Mouse (Mus musculus): Measurements from ENCODE around the gene Sgip1. TPM values are rescaled to one million over a fixed set of nuclear protein-coding genes. Genes with fewer than 3 reads are reported as not detected.

Gene Sgip1
- polyA plus RNA-seq, 1 experiment from 2014 or later, result 75.2 TPM

DNA sequence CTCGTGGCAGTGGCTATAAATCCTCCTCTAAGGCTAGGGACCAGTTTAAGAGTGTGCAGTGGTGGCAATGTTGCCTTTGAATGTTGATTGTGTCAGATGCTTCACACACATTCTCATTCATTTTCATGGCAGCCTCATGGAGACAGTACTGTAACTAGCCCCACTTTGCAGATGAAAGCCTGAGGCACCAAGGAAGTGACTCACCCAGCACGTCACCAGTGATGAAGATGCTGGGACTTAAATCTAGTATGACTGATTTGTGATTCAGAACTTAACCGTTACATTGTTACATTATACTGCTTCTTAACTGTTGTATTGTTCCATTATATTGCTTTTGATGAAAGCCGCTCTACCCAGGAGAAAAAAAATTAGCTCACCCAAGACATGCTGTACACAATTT lies 145.8 kb downstream of the Sgip1 start:
- ATAC-seq (replicated peaks), result no peak
- Histone ChIP-seq H3K9me3 (no peaks in the 10 kb centered on the region), H3K9ac (no peak overlapping the region), H3K4me2 (no peak overlapping the region), H3K27me3 (replicated peaks) (no peaks in the 10 kb centered on the region), H3K36me3 (replicated peaks) (no peaks in the 10 kb centered on the region), H3K4me3 (no peak overlapping the region), H3K27ac (no peak overlapping the region), H3K4me1 (no peaks in the 10 kb centered on the region)
- 87% methylated on average over 4 of the region's 4 CpGs for WGBS

DNA sequence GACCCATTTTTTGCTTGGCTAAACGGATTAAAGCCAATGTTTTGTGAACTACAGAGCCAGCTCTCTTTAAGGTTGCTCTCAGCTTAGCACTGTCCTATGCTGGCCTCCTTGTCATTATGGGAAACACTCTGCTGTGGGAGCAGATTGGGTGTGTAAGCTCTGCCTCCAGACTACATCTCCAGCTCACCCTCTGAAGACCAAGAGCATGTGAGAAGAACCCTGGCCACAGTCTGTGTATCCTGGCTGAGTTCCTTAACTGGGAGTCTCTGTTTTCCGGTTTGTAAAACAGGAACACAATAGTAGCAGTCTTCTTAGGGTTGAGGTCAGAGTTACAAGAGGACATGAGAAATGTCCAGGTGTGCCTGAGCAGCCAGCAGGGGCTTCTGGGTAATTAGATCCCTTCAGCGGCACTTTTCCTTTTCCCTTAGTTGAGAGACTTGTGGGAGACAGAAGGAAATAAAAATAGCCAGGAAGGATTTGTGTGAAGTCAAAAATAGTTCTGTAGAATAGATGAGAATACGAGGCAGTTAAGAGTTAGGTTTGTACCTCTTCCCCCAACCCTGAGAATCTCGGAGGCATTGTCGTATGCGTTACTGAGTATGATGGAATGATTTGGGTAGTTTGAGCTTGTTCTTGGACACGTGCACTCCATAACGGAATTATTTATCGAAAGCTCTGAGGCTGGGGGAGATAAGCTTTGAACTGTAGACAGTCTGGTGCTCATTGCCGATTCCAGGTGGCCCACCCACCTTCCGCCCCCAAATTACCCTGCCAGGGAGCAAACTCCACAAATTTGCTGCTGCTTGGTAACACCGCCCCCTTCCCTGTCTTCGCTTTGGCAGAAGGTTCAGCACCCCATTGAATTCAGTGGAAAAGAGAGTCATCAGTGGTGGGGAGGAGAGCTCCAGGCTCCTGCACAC lies 146.9 kb downstream of the Sgip1 start:
- H3K4me1 ChIP-seq, result no peaks in the 10 kb centered on the region
- no peak overlapping the region for H3K9ac ChIP-seq
- no peaks in the 10 kb centered on the region for H3K27me3 ChIP-seq (replicated peaks)
- H3K4me2 ChIP-seq, result no peak overlapping the region
- no peaks in the 10 kb centered on the region for H3K36me3 ChIP-seq (replicated peaks)
- no peaks in the 10 kb centered on the region for H3K9me3 ChIP-seq
- no peak overlapping the region for H3K27ac ChIP-seq
- H3K4me3 ChIP-seq, result no peak overlapping the region
- no peak for ATAC-seq (replicated peaks)
- 88% methylated on average over 14 of the region's 14 CpGs for WGBS

DNA sequence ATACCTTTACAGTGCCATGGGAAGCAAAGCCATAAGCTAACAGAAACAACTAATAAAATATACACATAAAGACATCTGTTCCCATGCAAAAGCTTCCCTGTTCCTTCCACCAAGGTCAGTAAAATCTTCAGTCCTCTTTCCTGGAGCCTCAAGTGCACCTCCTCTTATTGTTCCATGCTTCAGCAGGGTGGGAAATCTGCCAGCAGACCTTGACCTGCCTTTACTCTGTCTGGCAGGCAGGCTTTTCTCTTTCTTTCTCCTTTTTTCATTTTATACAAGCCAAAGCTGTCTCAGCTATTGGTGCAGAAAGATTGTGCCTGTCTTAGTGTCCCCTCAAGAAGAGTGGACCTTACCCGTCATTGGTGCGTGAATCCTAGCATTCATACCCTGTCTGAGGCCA lies 154.8 kb downstream of the Sgip1 start:
- WGBS, result 98% methylated on average over 2 of the region's 2 CpGs
- Histone ChIP-seq H3K4me2 (no peak overlapping the region), H3K27ac (no peak overlapping the region), H3K9ac (no peak overlapping the region), H3K9me3 (peaks cover 5% of the 10 kb centered on the region; the same call in 1 of the 2 replicates), H3K27me3 (replicated peaks) (no peaks in the 10 kb centered on the region), H3K36me3 (replicated peaks) (peaks cover 18% of the 10 kb centered on the region; the same call in 1 of the 2 replicates), H3K4me1 (no peaks in the 10 kb centered on the region), H3K4me3 (no peak overlapping the region)
- no peak for ATAC-seq (replicated peaks)

DNA sequence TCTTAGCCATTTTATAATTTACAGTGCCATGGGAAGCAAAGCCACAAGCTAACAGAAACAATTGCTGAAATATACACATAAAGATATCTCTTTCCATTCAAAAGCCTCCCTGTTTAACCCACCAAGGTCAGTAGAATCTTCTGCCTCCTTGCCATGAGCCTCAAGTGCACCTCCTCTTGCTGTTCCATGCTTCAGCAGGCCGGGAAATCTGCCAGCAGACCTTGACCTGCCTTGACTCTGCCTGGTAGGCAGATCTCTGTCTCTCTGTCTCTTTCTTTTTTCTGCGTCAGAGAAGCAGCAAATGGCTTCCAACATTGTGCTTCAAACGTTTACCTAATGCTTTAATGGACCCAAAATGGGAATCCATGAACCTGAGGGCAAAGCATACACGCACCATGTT lies 157.9 kb downstream of the Sgip1 start:
- Histone ChIP-seq H3K4me1 (no peaks in the 10 kb centered on the region), H3K9ac (no peak overlapping the region), H3K27me3 (replicated peaks) (no peaks in the 10 kb centered on the region), H3K4me3 (no peak overlapping the region), H3K4me2 (no peak overlapping the region), H3K27ac (no peak overlapping the region), H3K36me3 (replicated peaks) (peaks cover 18% of the 10 kb centered on the region; the same call in 1 of the 2 replicates), H3K9me3 (peaks cover 5% of the 10 kb centered on the region; the same call in 1 of the 2 replicates)
- ATAC-seq (replicated peaks), result no peak
- 83% methylated on average over 4 of the region's 4 CpGs for WGBS

DNA sequence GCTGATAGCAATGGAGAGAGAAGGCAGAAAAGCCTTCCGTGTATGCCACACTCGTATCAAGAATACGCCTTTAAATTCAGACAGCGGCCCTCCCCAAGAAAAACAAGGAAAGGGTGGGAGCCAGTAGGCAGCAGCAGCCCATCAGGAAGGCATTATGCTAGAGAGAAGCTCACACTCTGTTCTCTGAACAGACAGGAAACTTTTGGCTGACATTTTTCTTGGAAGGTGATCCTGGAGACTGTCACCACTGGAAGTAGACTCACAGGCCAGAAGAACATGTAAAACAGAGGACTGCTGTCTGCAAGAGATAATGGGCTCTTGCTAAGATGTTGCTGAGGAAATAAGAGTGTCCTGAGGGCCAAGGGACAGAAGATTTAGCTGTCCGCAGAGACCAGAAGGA lies 158.6 kb downstream of the Sgip1 start:
- no peak for ATAC-seq (replicated peaks)
- Histone ChIP-seq H3K4me3 (no peak overlapping the region), H3K4me2 (no peak overlapping the region), H3K27me3 (replicated peaks) (no peaks in the 10 kb centered on the region), H3K27ac (no peak overlapping the region), H3K36me3 (replicated peaks) (peaks cover 18% of the 10 kb centered on the region; the same call in 1 of the 2 replicates), H3K4me1 (no peaks in the 10 kb centered on the region), H3K9ac (no peak overlapping the region), H3K9me3 (peaks cover 5% of the 10 kb centered on the region; the same call in 1 of the 2 replicates)
- WGBS, result 92% methylated on average over 5 of the region's 5 CpGs

DNA sequence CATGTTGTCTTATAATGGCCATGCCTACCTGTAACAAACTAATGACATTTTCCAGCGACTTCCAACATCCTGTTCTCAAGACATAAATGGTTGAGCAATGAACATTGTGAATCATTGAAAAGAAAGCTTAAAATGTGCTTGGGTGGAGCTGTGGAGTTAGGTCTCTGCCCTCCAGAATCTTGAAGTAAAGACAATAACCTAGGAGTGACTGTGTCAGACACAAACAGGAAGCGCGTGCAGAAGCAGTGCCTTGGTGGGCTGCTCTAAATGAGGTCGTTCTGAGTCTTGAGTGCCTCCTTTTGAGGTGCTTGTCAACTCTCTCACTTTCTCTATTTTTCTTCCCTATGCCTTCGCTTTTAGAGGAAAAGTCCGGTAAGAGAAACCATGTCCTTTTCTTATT lies 159.1 kb downstream of the Sgip1 start:
- H3K36me3 ChIP-seq (replicated peaks), result peaks cover 15% of the 10 kb centered on the region; the same call in 1 of the 2 replicates
- no peak for ATAC-seq (replicated peaks)
- H3K4me2 ChIP-seq, result no peak overlapping the region
- H3K27me3 ChIP-seq (replicated peaks), result no peaks in the 10 kb centered on the region
- H3K9me3 ChIP-seq, result peaks cover 5% of the 10 kb centered on the region; the same call in 1 of the 2 replicates
- no peak overlapping the region for H3K4me3 ChIP-seq
- no peak overlapping the region for H3K9ac ChIP-seq
- no peak overlapping the region for H3K27ac ChIP-seq
- WGBS, result 87% methylated on average over 6 of the region's 6 CpGs
- no peaks in the 10 kb centered on the region for H3K4me1 ChIP-seq

DNA sequence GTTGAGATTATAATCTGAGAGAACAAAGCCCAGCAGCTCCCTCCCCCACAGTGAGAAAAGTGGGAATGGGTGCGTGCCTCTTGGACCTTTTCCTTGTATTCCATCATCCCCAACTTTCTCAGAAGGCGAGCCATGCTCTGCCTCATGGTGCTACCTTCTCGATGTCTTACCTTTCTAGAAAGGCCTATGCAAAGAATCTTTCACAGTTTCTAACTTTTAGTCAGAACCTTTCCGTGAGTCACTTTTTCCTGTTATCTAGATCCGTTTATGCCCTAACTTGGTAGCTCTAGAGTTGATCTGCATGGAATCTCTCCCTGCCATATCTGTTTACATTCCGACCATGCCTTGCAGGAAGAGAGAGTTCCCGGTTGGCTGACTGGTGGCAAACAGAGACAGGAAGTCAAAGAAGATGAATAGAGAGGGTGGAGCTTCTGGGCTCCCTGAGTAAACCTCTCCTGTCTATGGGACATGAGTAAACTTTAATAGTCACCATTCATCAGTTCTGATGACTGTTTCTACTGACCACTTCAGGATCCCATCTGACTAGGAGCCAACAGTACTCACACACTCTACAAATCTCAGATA lies 166.8 kb downstream of the Sgip1 start:
- Histone ChIP-seq H3K9me3 (no peaks in the 10 kb centered on the region), H3K27ac (no peak overlapping the region), H3K9ac (no peak overlapping the region), H3K4me3 (no peak overlapping the region), H3K4me1 (no peaks in the 10 kb centered on the region), H3K36me3 (replicated peaks) (no peaks in the 10 kb centered on the region), H3K4me2 (no peak overlapping the region), H3K27me3 (replicated peaks) (no peaks in the 10 kb centered on the region)
- ATAC-seq (replicated peaks), result no peak
- 89% methylated on average over 7 of the region's 7 CpGs for WGBS

DNA sequence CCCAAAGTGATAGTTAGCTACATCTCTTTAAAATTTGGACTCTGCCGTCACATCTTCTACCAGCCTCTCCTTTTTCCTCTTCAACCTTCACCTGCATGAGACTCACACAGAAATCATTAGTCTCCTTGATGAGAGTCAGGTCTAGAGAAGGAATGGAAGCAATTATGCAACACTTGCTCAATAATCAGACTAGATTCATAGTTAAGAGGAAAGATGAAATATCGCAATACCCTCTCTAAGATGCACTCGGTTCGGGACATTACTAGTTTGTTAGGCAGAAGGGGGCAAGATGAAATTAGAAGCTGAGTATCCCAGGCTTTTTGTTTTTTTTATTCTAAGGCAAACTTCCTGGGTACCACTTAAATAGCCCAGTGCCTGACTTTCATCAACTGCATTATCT lies 169.1 kb downstream of the Sgip1 start:
- Histone ChIP-seq H3K4me2 (no peak overlapping the region), H3K27me3 (replicated peaks) (no peaks in the 10 kb centered on the region), H3K27ac (no peak overlapping the region), H3K9me3 (no peaks in the 10 kb centered on the region), H3K36me3 (replicated peaks) (no peaks in the 10 kb centered on the region), H3K4me1 (no peaks in the 10 kb centered on the region), H3K9ac (no peak overlapping the region), H3K4me3 (no peak overlapping the region)
- WGBS, result 98% methylated on average over 4 of the region's 4 CpGs
- no peak for ATAC-seq (replicated peaks)

DNA sequence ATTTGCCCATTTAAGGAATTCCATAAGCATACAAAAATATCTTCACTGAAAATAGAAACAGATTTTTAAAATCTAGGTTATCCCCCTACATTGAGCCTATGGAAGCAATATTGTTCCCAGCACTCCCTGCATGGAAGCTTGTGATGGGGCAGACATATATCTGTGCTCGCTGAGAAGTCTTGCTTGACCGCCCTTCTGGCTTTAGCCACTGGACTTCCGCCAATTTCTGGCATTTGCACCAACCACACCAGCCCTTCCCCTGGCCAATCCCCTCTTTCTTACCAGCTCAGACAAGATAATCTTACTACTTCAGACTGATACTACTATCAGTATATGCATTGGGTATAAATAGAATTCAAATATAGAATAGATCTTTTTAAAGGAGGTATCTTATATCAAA lies 172.1 kb downstream of the Sgip1 start:
- Histone ChIP-seq H3K9ac (no peak overlapping the region), H3K27ac (no peak overlapping the region), H3K9me3 (no peaks in the 10 kb centered on the region), H3K4me3 (no peak overlapping the region), H3K4me1 (no peaks in the 10 kb centered on the region), H3K27me3 (replicated peaks) (no peaks in the 10 kb centered on the region), H3K36me3 (replicated peaks) (no peaks in the 10 kb centered on the region), H3K4me2 (no peak overlapping the region)
- ATAC-seq (replicated peaks), result no peak
- WGBS, result 74% methylated on average over 3 of the region's 3 CpGs

DNA sequence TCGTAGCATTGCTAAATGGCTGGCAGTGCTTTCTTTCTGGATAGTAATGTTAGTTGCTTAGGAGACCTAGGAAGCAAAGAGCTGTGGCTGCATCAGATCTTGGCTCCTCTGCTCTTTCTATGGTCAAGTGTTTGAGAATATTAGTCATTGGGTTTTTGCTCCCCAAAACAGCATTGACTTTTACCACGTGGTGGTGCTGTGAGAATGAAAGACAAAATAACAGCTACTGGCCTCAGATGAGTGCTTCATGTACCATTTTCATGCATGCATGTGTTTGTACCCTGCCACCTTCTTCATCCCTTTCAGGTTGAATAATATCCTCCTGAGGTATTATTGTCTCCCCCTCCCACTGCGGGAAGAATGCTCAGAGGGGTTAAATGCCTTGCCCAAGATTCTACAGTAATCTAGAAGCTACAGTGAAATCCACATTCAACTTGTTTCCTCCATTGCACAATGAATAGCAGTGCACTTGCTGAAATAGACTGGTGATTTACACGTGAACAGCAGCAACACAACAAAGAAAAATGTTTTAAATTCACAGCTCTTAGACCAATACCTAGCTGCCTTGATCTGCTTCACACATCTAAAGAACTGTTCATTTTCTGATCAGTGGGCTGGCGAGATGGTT lies 172.7 kb downstream of the Sgip1 start:
- Histone ChIP-seq H3K4me1 (no peaks in the 10 kb centered on the region), H3K4me2 (no peak overlapping the region), H3K9me3 (no peaks in the 10 kb centered on the region), H3K27me3 (replicated peaks) (no peaks in the 10 kb centered on the region), H3K4me3 (no peak overlapping the region), H3K36me3 (replicated peaks) (no peaks in the 10 kb centered on the region), H3K27ac (no peak overlapping the region), H3K9ac (no peak overlapping the region)
- WGBS, result 69% methylated on average over 5 of the region's 5 CpGs
- ATAC-seq (replicated peaks), result no peak

DNA sequence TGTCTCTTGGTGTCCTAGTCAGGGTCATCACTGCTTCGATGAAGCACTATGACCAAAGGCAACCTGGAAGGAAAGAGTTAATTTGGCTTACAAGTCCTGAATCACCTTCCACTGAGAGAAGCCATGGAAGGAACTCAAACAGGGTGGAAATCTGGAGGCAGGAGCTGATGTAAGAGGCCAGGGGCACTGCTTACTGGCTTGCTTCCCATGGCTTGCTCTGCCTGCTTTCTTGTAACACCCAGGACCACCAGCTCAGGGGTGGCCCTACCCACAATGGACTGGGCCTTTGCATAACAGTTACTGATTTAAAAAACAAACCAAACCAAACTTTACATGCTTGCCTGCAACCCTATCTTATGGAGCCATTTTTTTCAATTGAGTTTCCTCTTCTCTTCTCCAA lies 177.1 kb downstream of the Sgip1 start:
- Histone ChIP-seq H3K9ac (no peak overlapping the region), H3K36me3 (replicated peaks) (peaks cover 6% of the 10 kb centered on the region; the same call in 1 of the 2 replicates), H3K9me3 (no peaks in the 10 kb centered on the region), H3K4me1 (no peaks in the 10 kb centered on the region), H3K27me3 (replicated peaks) (no peaks in the 10 kb centered on the region), H3K4me2 (no peak overlapping the region), H3K27ac (no peak overlapping the region), H3K4me3 (no peak overlapping the region)
- no peak for ATAC-seq (replicated peaks)
- 85% methylated on average over 1 of the region's 1 CpGs for WGBS

DNA sequence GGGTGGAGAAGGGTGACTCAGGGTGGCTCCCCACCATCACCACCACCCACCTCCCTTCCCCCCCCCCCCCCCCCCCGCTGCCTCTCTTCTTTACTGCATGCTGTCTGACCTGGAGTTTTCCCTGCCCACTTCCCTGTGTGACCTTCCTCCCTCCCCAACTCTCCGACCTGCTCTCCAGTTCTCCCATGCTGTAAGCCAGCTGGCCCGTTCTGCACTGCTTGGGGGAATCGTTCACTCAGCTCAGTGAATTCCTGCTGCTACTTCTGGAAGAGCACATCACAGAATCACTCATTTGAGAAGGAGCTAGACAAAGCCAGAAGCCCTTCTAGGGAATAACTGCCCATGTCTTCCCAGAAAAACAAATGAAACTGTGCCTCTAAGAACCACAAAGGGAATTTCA lies 188.4 kb downstream of the Sgip1 start:
- Histone ChIP-seq H3K36me3 (replicated peaks) (peaks cover 11% of the 10 kb centered on the region; the same call in 1 of the 2 replicates), H3K4me3 (no peak overlapping the region), H3K27me3 (replicated peaks) (no peaks in the 10 kb centered on the region), H3K9ac (no peak overlapping the region), H3K9me3 (no peaks in the 10 kb centered on the region), H3K4me1 (no peaks in the 10 kb centered on the region), H3K4me2 (no peak overlapping the region), H3K27ac (no peak overlapping the region)
- ATAC-seq (replicated peaks), result no peak
- 27% methylated on average over 3 of the region's 4 CpGs for WGBS
